ENCODE assay signal across 18 mouse cellular contexts in the genomic region with DNA sequence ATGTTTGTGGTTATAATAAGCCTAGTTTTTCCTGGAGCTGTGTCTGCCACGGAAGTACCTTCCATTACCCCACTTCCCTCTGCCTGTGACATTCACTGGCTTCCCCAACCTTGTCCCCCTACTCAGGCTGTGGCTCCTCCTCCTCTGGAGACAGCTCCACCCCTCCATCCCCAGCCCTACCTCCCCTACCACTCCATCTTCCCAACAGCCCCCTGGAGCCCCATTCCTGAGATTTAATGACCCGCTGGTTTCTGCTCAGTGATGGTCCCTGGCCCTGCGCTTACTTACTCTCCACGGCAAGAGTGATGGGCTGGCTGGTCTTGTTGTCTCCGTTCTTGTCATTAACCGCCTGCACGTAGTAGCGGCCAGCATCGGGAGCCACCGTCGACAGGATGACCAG.
DNase-seq lines count a peak whose midpoint lies in the region; ATAC-seq and TF ChIP-seq lines count a peak whose summit lies in the region.
"Had no signal": no experiment of that assay in that cellular context is flagged by ENCODE, and none has a peak within 500 bp of the region (broad histone marks: within the 10 kb centered on the region; RNA-seq: fewer than 3 reads in every experiment).

No protein-coding gene starts in this region.

- no peak for TF ChIP-seq CTCF in kidney, postnatal 0 days (IDR thresholded peaks at IDR 0.05; ENCODE audit: low read depth)

- no peak for ATAC-seq in hindbrain, embryonic 13.5 days (ENCODE audit: low FRiP score)
- no peak for ATAC-seq in hindbrain, embryonic 12.5 days (ENCODE audit: low FRiP score)
- peak; percentile 56; the same call in 1 of the 2 replicates for ATAC-seq in kidney, postnatal 0 days (replicated peaks; ENCODE audit: low FRiP score, low read depth)
- peak; percentile 72 for ATAC-seq in neural tube, embryonic 13.5 days (ENCODE audit: low read depth)
- no peak for ATAC-seq in liver, embryonic 11.5 days (replicated peaks; ENCODE audit: low FRiP score)
- no peak for ATAC-seq in forebrain, embryonic 13.5 days
- ATAC-seq: forebrain, embryonic 16.5 days had no signal

- H3K4me3 ChIP-seq in hindbrain, embryonic 13.5 days = no peak overlapping the region
- H3K4me3 ChIP-seq in hindbrain, embryonic 12.5 days = no peak overlapping the region
- no peak overlapping the region for H3K4me3 ChIP-seq in kidney, postnatal 0 days (replicated peaks; ENCODE audit: low read depth, low read length)
- no peak overlapping the region for H3K4me3 ChIP-seq in neural tube, embryonic 13.5 days
- no peak overlapping the region for H3K4me3 ChIP-seq in liver, embryonic 11.5 days (ENCODE audit: low read depth, low read length)
- no peak overlapping the region for H3K4me3 ChIP-seq in forebrain, embryonic 13.5 days
- H3K4me3 ChIP-seq: embryonic facial prominence, embryonic 12.5 days; gastrocnemius, adult 2 months; heart, embryonic 13.5 days had no signal

- no peak overlapping the region; the same call in 1 of the 2 replicates for H3K9ac ChIP-seq in hindbrain, embryonic 13.5 days
- H3K9ac ChIP-seq in hindbrain, embryonic 12.5 days = no peak overlapping the region
- H3K9ac ChIP-seq in kidney, postnatal 0 days (ENCODE audit: low read depth, low read length) = no peak overlapping the region
- H3K9ac ChIP-seq in neural tube, embryonic 13.5 days = no peak overlapping the region
- no peak overlapping the region for H3K9ac ChIP-seq in liver, embryonic 11.5 days (ENCODE audit: low read depth, low read length)
- H3K9ac ChIP-seq in forebrain, embryonic 13.5 days = no peak overlapping the region; the same call in 1 of the 2 replicates
- H3K9ac ChIP-seq: embryonic facial prominence, embryonic 12.5 days; heart, embryonic 13.5 days had no signal

- 60% methylated on average over 11 of the region's 11 CpGs for WGBS in hindbrain, embryonic 13.5 days
- WGBS in hindbrain, embryonic 12.5 days = 75% methylated on average over 11 of the region's 11 CpGs
- WGBS in kidney, postnatal 0 days = 28% methylated on average over 11 of the region's 11 CpGs
- WGBS in neural tube, embryonic 13.5 days = 34% methylated on average over 11 of the region's 11 CpGs
- WGBS in liver, embryonic 11.5 days = 74% methylated on average over 11 of the region's 11 CpGs
- 82% methylated on average over 11 of the region's 11 CpGs for WGBS in forebrain, embryonic 13.5 days

- H3K27me3 ChIP-seq in hindbrain, embryonic 13.5 days = no peaks in the 10 kb centered on the region
- no peaks in the 10 kb centered on the region for H3K27me3 ChIP-seq in hindbrain, embryonic 12.5 days
- no peaks in the 10 kb centered on the region for H3K27me3 ChIP-seq in kidney, postnatal 0 days (ENCODE audit: insufficient read depth, low read length)
- H3K27me3 ChIP-seq in neural tube, embryonic 13.5 days = no peaks in the 10 kb centered on the region
- no peaks in the 10 kb centered on the region for H3K27me3 ChIP-seq in liver, embryonic 11.5 days (replicated peaks; ENCODE audit: control insufficient read depth, insufficient read depth, low read length)
- H3K27me3 ChIP-seq in forebrain, embryonic 13.5 days = 0 out of 2 replicates have a peak, but pooled peaks cover 3% of the 10 kb centered on the region
- H3K27me3 ChIP-seq: embryonic facial prominence, embryonic 12.5 days; heart, embryonic 13.5 days had no signal

- DNase-seq in kidney, postnatal 0 days (ENCODE audit: low spot score) = peak; percentile 53
- DNase-seq in kidney, adult 9 months = no peak
- DNase-seq in mesoderm, embryonic 11.5 days (ENCODE audit: low read depth, low spot score) = peak; percentile 41
- DNase-seq in liver, embryonic 11.5 days (ENCODE audit: low spot score) = no peak
- DNase-seq: adrenal gland, adult 2 months; adrenal gland, postnatal 36 days; cerebellum, adult 2 months; cerebellum, postnatal 10 days; gastrocnemius, adult 2 months; gastrocnemius, postnatal 25 days; heart, postnatal 36 days had no signal

- no peaks in the 10 kb centered on the region for H3K9me3 ChIP-seq in hindbrain, embryonic 13.5 days
- H3K9me3 ChIP-seq in hindbrain, embryonic 12.5 days (replicated peaks) = no peaks in the 10 kb centered on the region
- H3K9me3 ChIP-seq in kidney, postnatal 0 days (replicated peaks; ENCODE audit: low read length) = no peaks in the 10 kb centered on the region
- H3K9me3 ChIP-seq in neural tube, embryonic 13.5 days = no peaks in the 10 kb centered on the region
- no peaks in the 10 kb centered on the region for H3K9me3 ChIP-seq in liver, embryonic 11.5 days (ENCODE audit: control insufficient read depth, low read length)
- H3K9me3 ChIP-seq in forebrain, embryonic 13.5 days (replicated peaks) = no peaks in the 10 kb centered on the region
- H3K9me3 ChIP-seq: embryonic facial prominence, embryonic 12.5 days; heart, embryonic 13.5 days had no signal

- peaks cover 12% of the 10 kb centered on the region; the same call in 1 of the 2 replicates for H3K4me1 ChIP-seq in hindbrain, embryonic 13.5 days (replicated peaks)
- no peaks in the 10 kb centered on the region for H3K4me1 ChIP-seq in hindbrain, embryonic 12.5 days
- H3K4me1 ChIP-seq in kidney, postnatal 0 days (replicated peaks; ENCODE audit: insufficient read depth, low read length) = no peaks in the 10 kb centered on the region
- peaks cover 28% of the 10 kb centered on the region for H3K4me1 ChIP-seq in neural tube, embryonic 13.5 days (replicated peaks)
- H3K4me1 ChIP-seq in liver, embryonic 11.5 days (replicated peaks; ENCODE audit: control insufficient read depth, insufficient read depth, low read length) = no peaks in the 10 kb centered on the region
- no peaks in the 10 kb centered on the region; the same call in 1 of the 2 replicates for H3K4me1 ChIP-seq in forebrain, embryonic 13.5 days
- H3K4me1 ChIP-seq: embryonic facial prominence, embryonic 12.5 days had no signal

- H3K36me3 ChIP-seq in hindbrain, embryonic 13.5 days = no peaks in the 10 kb centered on the region
- no peaks in the 10 kb centered on the region for H3K36me3 ChIP-seq in hindbrain, embryonic 12.5 days
- H3K36me3 ChIP-seq in kidney, postnatal 0 days (ENCODE audit: insufficient read depth, low read length) = no peaks in the 10 kb centered on the region
- peaks cover 5% of the 10 kb centered on the region; the same call in 1 of the 2 replicates for H3K36me3 ChIP-seq in neural tube, embryonic 13.5 days
- H3K36me3 ChIP-seq in liver, embryonic 11.5 days (ENCODE audit: control insufficient read depth, insufficient read depth, low read length) = no peaks in the 10 kb centered on the region
- H3K36me3 ChIP-seq in forebrain, embryonic 13.5 days (ENCODE audit: poor library complexity, severe bottlenecking) = no peaks in the 10 kb centered on the region
- H3K36me3 ChIP-seq: embryonic facial prominence, embryonic 12.5 days; heart, embryonic 13.5 days had no signal

- H3K27ac ChIP-seq in hindbrain, embryonic 13.5 days = no peak overlapping the region; the same call in 1 of the 2 replicates
- H3K27ac ChIP-seq in hindbrain, embryonic 12.5 days = no peak overlapping the region
- no peak overlapping the region for H3K27ac ChIP-seq in kidney, postnatal 0 days
- 0 out of 2 replicates have a peak overlapping the region, but pooled peaks have one; percentile 23 for H3K27ac ChIP-seq in neural tube, embryonic 13.5 days (replicated peaks)
- H3K27ac ChIP-seq in liver, embryonic 11.5 days (ENCODE audit: low read depth, low read length) = no peak overlapping the region
- no peak overlapping the region for H3K27ac ChIP-seq in forebrain, embryonic 13.5 days
- H3K27ac ChIP-seq: embryonic facial prominence, embryonic 12.5 days; gastrocnemius, adult 2 months; heart, embryonic 13.5 days had no signal

- 0 out of 2 replicates have a peak overlapping the region, but pooled peaks have one; percentile 4 for H3K4me2 ChIP-seq in hindbrain, embryonic 13.5 days
- no peak overlapping the region for H3K4me2 ChIP-seq in hindbrain, embryonic 12.5 days (replicated peaks)
- no peak overlapping the region for H3K4me2 ChIP-seq in kidney, postnatal 0 days (ENCODE audit: low read length)
- peak overlapping the region; percentile 26; the same call in 1 of the 2 replicates for H3K4me2 ChIP-seq in neural tube, embryonic 13.5 days
- H3K4me2 ChIP-seq in liver, embryonic 11.5 days = no peak overlapping the region
- no peak overlapping the region for H3K4me2 ChIP-seq in forebrain, embryonic 13.5 days
- H3K4me2 ChIP-seq: embryonic facial prominence, embryonic 12.5 days; heart, embryonic 13.5 days had no signal

Comparison
In these comparisons a context has a peak if more than half of its experiments do, and no peak if none do; other contexts are left out.
1. H3K4me2 ChIP-seq: peak in hindbrain, embryonic 13.5 days (single experiment) and neural tube, embryonic 13.5 days (single experiment); none in hindbrain, embryonic 12.5 days (single experiment), kidney, postnatal 0 days (single experiment), liver, embryonic 11.5 days (single experiment) and forebrain, embryonic 13.5 days (single experiment).
2. DNase-seq: peak in kidney, postnatal 0 days (single experiment) and mesoderm, embryonic 11.5 days (single experiment); none in kidney, adult 9 months (single experiment) and liver, embryonic 11.5 days (single experiment).
3. ATAC-seq: peak in kidney, postnatal 0 days (single experiment) and neural tube, embryonic 13.5 days (single experiment); none in hindbrain, embryonic 13.5 days (single experiment), hindbrain, embryonic 12.5 days (single experiment), liver, embryonic 11.5 days (single experiment) and forebrain, embryonic 13.5 days (single experiment).